Mouse (Mus musculus): ENCODE measurements at regions not wholly inside any gene's neighbourhood (a gene's known extent, or its start where the extent isn't known, plus 50 kb on each side); places are given as distances from the start of the nearest gene placed in this dataset.
A peak's percentile ranks its signal among the peaks of the same experiment; 100 is the strongest.

DNA sequence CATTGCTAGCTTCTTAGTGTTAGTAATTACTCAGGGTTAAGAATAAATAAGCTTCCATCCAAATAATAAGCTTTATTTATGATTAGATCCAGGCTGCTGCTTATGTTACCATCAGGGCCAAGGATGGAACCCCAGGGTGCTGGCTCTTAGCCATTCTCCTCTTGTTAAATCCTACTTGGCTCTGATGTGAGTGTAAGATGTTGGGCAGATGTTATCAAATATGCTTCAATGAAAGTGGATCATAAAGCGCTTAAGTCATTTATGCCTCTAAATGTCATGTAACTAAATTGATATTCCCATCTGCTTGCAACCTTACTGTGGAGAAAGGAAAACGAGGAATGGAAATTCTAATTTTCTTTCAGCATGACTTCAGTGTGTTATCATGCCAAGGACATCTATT is 426.4 kb upstream of the Lrrc4c start:
- DNase-seq (ENCODE audit: low spot score in 2 of 2), result peak in 1 of 2 experiments; percentile 42

DNA sequence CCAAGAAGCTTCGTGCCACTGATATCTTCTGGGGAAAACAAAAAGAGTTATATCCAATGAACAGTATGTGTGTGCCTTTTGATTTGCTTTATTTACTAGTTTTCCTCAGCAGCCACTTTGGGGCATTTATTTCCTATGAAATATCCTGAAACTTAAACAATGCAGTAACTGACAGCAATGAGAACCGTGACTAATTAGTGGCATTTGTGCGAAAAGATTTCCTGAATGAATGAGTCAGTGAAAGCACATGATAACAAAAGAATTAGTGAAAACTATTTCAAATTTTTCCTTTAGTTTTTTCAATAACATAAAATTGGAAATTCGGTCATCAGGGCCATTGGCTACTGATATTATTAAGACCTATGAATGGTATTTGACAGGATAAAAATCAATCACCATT is 412.9 kb upstream of the Lrrc4c start:
- no peak for DNase-seq (ENCODE audit: low spot score in 2 of 2)

DNA sequence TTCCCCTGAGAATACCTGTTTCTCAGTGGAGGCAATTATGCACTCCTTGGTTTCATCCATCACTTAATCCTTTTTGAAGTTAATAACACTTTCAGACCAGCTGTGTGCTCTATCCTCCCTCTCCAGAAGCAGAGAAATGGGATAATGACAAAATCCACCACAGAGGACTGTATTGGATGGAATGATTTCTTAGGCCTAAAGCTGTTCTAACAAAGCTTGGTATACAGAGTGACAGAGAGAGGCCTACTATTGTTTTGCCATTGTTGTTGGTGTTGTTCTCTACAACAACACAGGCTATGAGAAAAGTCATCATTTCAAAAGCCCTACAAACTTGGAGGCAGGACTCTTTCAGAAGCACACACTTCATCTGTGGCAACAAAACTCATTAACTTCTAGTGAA is 408.2 kb upstream of the Lrrc4c start:
- DNase-seq (ENCODE audit: low spot score in 2 of 2), result no peak

GRCm38 (mm10) chr2:95910160-95910559 is 407.8 kb upstream of the Lrrc4c start:
- no peak for DNase-seq (ENCODE audit: low spot score in 2 of 2)

All from left cerebral cortex, adult 8-10 months (tissue).